Mouse (Mus musculus): ENCODE data around the gene Ecel1.

DNA sequence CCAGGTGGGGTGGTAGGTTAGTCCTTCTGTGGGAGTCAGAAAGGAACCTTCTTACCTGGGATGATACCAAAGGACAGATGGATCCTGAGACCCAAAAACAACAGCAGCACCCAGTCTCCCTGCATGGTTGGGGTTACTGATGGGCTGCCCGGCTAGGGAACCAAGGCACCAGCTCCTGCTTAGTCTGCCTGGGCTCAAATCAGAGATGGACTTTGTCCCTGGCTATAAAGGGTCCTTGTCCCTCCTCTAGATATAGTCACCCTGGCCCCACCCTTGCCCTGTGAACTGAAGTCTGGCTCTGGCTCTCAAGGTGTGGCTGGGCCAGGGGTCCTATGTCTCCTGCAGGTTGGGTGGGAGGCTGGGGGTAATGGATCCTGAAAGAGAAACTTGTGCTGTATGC is 54.9 kb downstream of the Ecel1 start, which contains the start of gene Alpi:
- TF ChIP-seq POLR2A (IDR thresholded peaks at IDR 0.05; ENCODE audit: insufficient read length, low read depth) = no peak
- TF ChIP-seq E2F4 (IDR thresholded peaks at IDR 0.05; ENCODE audit: insufficient read depth) = no peak
- no peak for TF ChIP-seq USF1 (IDR thresholded peaks at IDR 0.05; ENCODE audit: low read depth)
- no peak for TF ChIP-seq TCF12 (IDR thresholded peaks at IDR 0.05; ENCODE audit: insufficient read depth, poor library complexity, severe bottlenecking)
- no peak for TF ChIP-seq MYOD1 (IDR thresholded peaks at IDR 0.05; ENCODE audit: control insufficient read depth in 1 of 3, insufficient read length in 2 of 3, low read depth in 2 of 3)
- no peak for TF ChIP-seq REST (IDR thresholded peaks at IDR 0.05; ENCODE audit: insufficient read depth, insufficient read length)
- no peak for TF ChIP-seq POLR2AphosphoS2 (IDR thresholded peaks at IDR 0.05; ENCODE audit: insufficient read length, low read depth)
- no peak for TF ChIP-seq MYOG (IDR thresholded peaks at IDR 0.05; ENCODE audit: control insufficient read depth in 1 of 3, insufficient read depth in 1 of 3, insufficient read length in 2 of 3, low read depth in 2 of 3)
- no peak for TF ChIP-seq MAX (IDR thresholded peaks at IDR 0.05; ENCODE audit: low read depth)
- no peak for TF ChIP-seq TCF3 (IDR thresholded peaks at IDR 0.05; ENCODE audit: insufficient read length, low read depth)

Data from myocyte (in vitro differentiated cells).